Mouse (Mus musculus): ENCODE results near the gene Zswim3. TPM values are rescaled to one million over a fixed set of nuclear protein-coding genes. Genes with fewer than 3 reads are reported as not detected.
A peak's percentile ranks its signal among the peaks of the same experiment; 100 is the strongest.

Gene Zswim3
- polyA plus RNA-seq, 1 experiment from 2014 or later, result 16.4 TPM

- 82% methylated on average over 6 of the region's 6 CpGs for WGBS
- ATAC-seq (ENCODE audit: low FRiP score) (no peak), DNase-seq (ENCODE audit: low spot score) (no peak)
- Histone ChIP-seq H3K9ac (no peak overlapping the region), H3K4me3 (replicated peaks; ENCODE audit: low read length) (no peak overlapping the region), H3K9me3 (ENCODE audit: control insufficient read depth, low read length) (no peaks in the 10 kb centered on the region), H3K4me2 (replicated peaks) (no peak overlapping the region), H3K27me3 (ENCODE audit: control insufficient read depth, insufficient read depth, low read length) (no peaks in the 10 kb centered on the region), H3K4me1 (replicated peaks; ENCODE audit: control insufficient read depth, insufficient read depth, low read length) (peaks cover 2% of the 10 kb centered on the region; the same call in 1 of the 2 replicates), H3K36me3 (replicated peaks; ENCODE audit: control insufficient read depth, insufficient read depth) (peaks cover 35% of the 10 kb centered on the region), H3K27ac (no peak overlapping the region)
Observed at GRCm38 (mm10) chr2:164817206-164817605, 12.3 kb downstream of the Zswim3 start.

GRCm38 (mm10) chr2:164817703-164818102 is 12.8 kb downstream of the Zswim3 start:
- Histone ChIP-seq H3K4me2 (replicated peaks) (no peak overlapping the region), H3K36me3 (replicated peaks; ENCODE audit: control insufficient read depth, insufficient read depth) (peaks cover 31% of the 10 kb centered on the region), H3K9ac (no peak overlapping the region), H3K4me1 (replicated peaks; ENCODE audit: control insufficient read depth, insufficient read depth, low read length) (peaks cover 5% of the 10 kb centered on the region; the same call in 1 of the 2 replicates), H3K4me3 (replicated peaks; ENCODE audit: low read length) (no peak overlapping the region), H3K27ac (no peak overlapping the region), H3K27me3 (ENCODE audit: control insufficient read depth, insufficient read depth, low read length) (no peaks in the 10 kb centered on the region), H3K9me3 (ENCODE audit: control insufficient read depth, low read length) (no peaks in the 10 kb centered on the region)
- DNase-seq (ENCODE audit: low spot score), result no peak
- ATAC-seq (ENCODE audit: low FRiP score), result no peak
- WGBS, result 75% methylated on average over 5 of the region's 5 CpGs

DNA sequence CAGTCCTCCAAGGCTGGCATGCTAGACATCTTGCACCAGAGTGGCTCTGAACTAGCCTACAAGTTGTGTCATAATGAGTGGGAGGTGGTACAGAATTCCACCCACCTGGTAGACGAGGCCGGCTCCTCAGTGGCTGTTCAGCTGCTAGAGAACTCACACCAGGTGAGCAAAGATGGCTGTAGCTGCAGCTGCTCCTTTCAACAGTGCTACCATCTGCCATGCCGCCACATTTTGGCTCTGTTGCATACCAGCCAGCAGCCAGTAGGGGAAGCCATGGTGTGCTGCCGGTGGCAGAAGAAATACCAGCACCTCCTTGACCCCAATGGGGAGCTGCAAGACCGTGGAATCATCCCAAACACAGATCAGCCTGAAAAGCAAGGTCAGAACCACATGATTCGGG is 16.2 kb downstream of the Zswim3 start:
- WGBS, result 86% methylated on average over 6 of the region's 6 CpGs
- DNase-seq (ENCODE audit: low spot score) (no peak), ATAC-seq (ENCODE audit: low FRiP score) (no peak)
- H3K4me2 ChIP-seq (replicated peaks), result no peak overlapping the region
- no peak overlapping the region for H3K4me3 ChIP-seq (replicated peaks; ENCODE audit: low read length)
- no peak overlapping the region for H3K9ac ChIP-seq
- H3K9me3 ChIP-seq (ENCODE audit: control insufficient read depth, low read length), result no peaks in the 10 kb centered on the region
- H3K27me3 ChIP-seq (ENCODE audit: control insufficient read depth, insufficient read depth, low read length), result no peaks in the 10 kb centered on the region
- peaks cover 36% of the 10 kb centered on the region for H3K36me3 ChIP-seq (replicated peaks; ENCODE audit: control insufficient read depth, insufficient read depth)
- peaks cover 13% of the 10 kb centered on the region; the same call in 1 of the 2 replicates for H3K4me1 ChIP-seq (replicated peaks; ENCODE audit: control insufficient read depth, insufficient read depth, low read length)
- no peak overlapping the region for H3K27ac ChIP-seq

- peaks cover 13% of the 10 kb centered on the region; the same call in 1 of the 2 replicates for H3K4me1 ChIP-seq (replicated peaks; ENCODE audit: control insufficient read depth, insufficient read depth, low read length)
- peaks cover 53% of the 10 kb centered on the region for H3K36me3 ChIP-seq (replicated peaks; ENCODE audit: control insufficient read depth, insufficient read depth)
- H3K4me2 ChIP-seq (replicated peaks), result peak within 1 kb of the TSS; percentile 60
- peak within 1 kb of the TSS; percentile 64 for H3K4me3 ChIP-seq (replicated peaks; ENCODE audit: low read length)
- 1% methylated on average over 32 of the region's 32 CpGs for WGBS
- H3K9ac ChIP-seq, result peak within 1 kb of the TSS; percentile 77
- no peaks in the 10 kb centered on the region for H3K27me3 ChIP-seq (ENCODE audit: control insufficient read depth, insufficient read depth, low read length)
- peak; percentile 100 for DNase-seq (ENCODE audit: low spot score)
- H3K27ac ChIP-seq, result peak within 1 kb of the TSS; percentile 94
- no peaks in the 10 kb centered on the region for H3K9me3 ChIP-seq (ENCODE audit: control insufficient read depth, low read length)
- ATAC-seq (ENCODE audit: low FRiP score), result peak; percentile 99
Observed at GRCm38 (mm10) chr2:164822636-164823165, 17.8 kb downstream of the Zswim3 start, which contains the start of gene Zswim1. Gene Zswim1 (plus strand): TSS chr2:164822686.

DNA sequence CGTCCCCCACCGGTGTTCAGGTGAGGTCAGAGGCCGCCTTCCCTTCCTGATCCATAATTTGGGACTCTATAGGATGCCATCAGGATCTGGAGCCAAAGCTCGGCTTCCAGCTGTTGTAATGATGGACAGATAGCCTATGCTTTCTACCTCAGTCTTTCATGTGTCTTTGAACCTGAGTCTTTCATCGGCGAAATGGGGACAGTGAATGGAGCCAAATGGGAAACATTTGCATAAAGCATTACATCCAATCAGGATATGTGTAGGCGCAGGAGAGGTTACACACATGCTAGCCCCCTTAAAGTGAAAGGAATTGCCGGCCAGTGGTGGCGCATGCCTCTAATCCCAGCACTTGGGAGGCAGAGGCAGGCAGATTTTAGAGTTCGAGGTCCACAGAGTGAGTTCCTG is 18.3 kb downstream of the Zswim3 start:
- peak overlapping the region; percentile 64 for H3K4me3 ChIP-seq (replicated peaks; ENCODE audit: low read length)
- H3K4me1 ChIP-seq (replicated peaks; ENCODE audit: control insufficient read depth, insufficient read depth, low read length), result peaks cover 13% of the 10 kb centered on the region; the same call in 1 of the 2 replicates
- no peaks in the 10 kb centered on the region for H3K27me3 ChIP-seq (ENCODE audit: control insufficient read depth, insufficient read depth, low read length)
- H3K27ac ChIP-seq, result peak overlapping the region; percentile 94
- peak overlapping the region; percentile 77 for H3K9ac ChIP-seq
- peak; percentile 59 for DNase-seq (ENCODE audit: low spot score)
- H3K36me3 ChIP-seq (replicated peaks; ENCODE audit: control insufficient read depth, insufficient read depth), result peaks cover 57% of the 10 kb centered on the region
- H3K4me2 ChIP-seq (replicated peaks), result peak overlapping the region; percentile 60
- no peaks in the 10 kb centered on the region for H3K9me3 ChIP-seq (ENCODE audit: control insufficient read depth, low read length)
- WGBS, result 1% methylated on average over 10 of the region's 10 CpGs
- peak; percentile 56 for ATAC-seq (ENCODE audit: low FRiP score)

DNA sequence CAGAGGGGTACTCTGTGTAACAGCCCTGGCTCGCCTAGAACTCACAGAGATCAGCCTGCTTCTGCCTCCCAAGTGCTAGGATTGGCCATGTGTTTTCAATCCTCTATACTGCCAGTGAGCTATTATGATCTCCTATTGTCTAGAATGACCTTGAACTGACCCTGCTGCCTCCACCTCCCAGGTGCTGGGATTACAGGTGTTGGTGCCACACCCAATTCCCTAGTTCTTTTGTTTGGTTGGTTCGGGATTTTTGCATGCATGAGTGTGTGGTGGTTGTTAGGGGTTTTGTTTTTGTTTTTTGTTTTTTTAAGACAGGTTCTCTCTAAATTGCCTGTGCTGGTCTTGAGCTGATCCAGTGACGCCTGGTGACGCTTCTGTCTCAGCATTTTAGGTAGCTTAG is 19.1 kb downstream of the Zswim3 start:
- whole genome bisulfite sequencing, result 93% methylated on average over 4 of the region's 4 CpGs
- DNase-seq (ENCODE audit: low spot score) (no peak), ATAC-seq (ENCODE audit: low FRiP score) (no peak)
- Histone ChIP-seq H3K36me3 (replicated peaks; ENCODE audit: control insufficient read depth, insufficient read depth) (peaks cover 63% of the 10 kb centered on the region), H3K9me3 (ENCODE audit: control insufficient read depth, low read length) (no peaks in the 10 kb centered on the region), H3K4me3 (replicated peaks; ENCODE audit: low read length) (peak overlapping the region; percentile 64), H3K9ac (no peak overlapping the region), H3K27ac (no peak overlapping the region), H3K4me1 (replicated peaks; ENCODE audit: control insufficient read depth, insufficient read depth, low read length) (peaks cover 13% of the 10 kb centered on the region; the same call in 1 of the 2 replicates), H3K27me3 (ENCODE audit: control insufficient read depth, insufficient read depth, low read length) (no peaks in the 10 kb centered on the region), H3K4me2 (replicated peaks) (peak overlapping the region; percentile 60)

- H3K27ac ChIP-seq, result no peak overlapping the region
- no peaks in the 10 kb centered on the region for H3K27me3 ChIP-seq (ENCODE audit: control insufficient read depth, insufficient read depth, low read length)
- H3K9ac ChIP-seq, result no peak overlapping the region
- 95% methylated on average over 17 of the region's 17 CpGs for WGBS
- H3K4me2 ChIP-seq (replicated peaks), result no peak overlapping the region
- DNase-seq (ENCODE audit: low spot score) (no peak), ATAC-seq (ENCODE audit: low FRiP score) (no peak)
- no peaks in the 10 kb centered on the region for H3K9me3 ChIP-seq (ENCODE audit: control insufficient read depth, low read length)
- peaks cover 13% of the 10 kb centered on the region; the same call in 1 of the 2 replicates for H3K4me1 ChIP-seq (replicated peaks; ENCODE audit: control insufficient read depth, insufficient read depth, low read length)
- peaks cover 57% of the 10 kb centered on the region for H3K36me3 ChIP-seq (replicated peaks; ENCODE audit: control insufficient read depth, insufficient read depth)
- no peak overlapping the region for H3K4me3 ChIP-seq (replicated peaks; ENCODE audit: low read length)
Observed at GRCm38 (mm10) chr2:164825521-164825920, 20.6 kb downstream of the Zswim3 start.

- Histone ChIP-seq H3K36me3 (replicated peaks; ENCODE audit: control insufficient read depth, insufficient read depth) (peaks cover 42% of the 10 kb centered on the region), H3K4me1 (replicated peaks; ENCODE audit: control insufficient read depth, insufficient read depth, low read length) (peaks cover 11% of the 10 kb centered on the region; the same call in 1 of the 2 replicates), H3K27me3 (ENCODE audit: control insufficient read depth, insufficient read depth, low read length) (no peaks in the 10 kb centered on the region), H3K4me3 (replicated peaks; ENCODE audit: low read length) (no peak overlapping the region), H3K27ac (no peak overlapping the region), H3K9ac (no peak overlapping the region), H3K9me3 (ENCODE audit: control insufficient read depth, low read length) (no peaks in the 10 kb centered on the region), H3K4me2 (replicated peaks) (no peak overlapping the region)
- DNase-seq (ENCODE audit: low spot score), result no peak
- ATAC-seq (ENCODE audit: low FRiP score), result no peak
- 93% methylated on average over 16 of the region's 16 CpGs for WGBS
Observed at GRCm38 (mm10) chr2:164827146-164827850, 22.4 kb downstream of the Zswim3 start.

DNA sequence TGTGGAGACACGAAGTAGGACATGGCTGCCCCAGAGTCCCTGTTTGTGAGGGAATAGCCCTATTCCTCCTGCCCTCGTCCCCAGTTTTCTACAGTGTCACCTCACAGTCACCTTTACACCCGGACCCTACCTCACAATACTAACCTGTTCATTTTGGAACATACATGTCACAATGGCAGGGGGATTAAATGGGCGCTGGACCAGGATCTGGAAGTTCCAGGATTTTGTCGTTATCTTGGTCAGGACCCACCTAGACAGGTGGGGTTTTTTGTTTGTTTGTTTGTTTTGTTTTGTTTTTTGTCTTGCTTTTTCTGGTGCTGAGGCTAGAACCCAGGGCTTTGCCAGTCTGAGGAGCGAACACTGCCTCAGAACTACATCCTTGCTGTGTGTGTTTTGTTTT is 23.5 kb downstream of the Zswim3 start, which contains the start of gene Spata25:
Gene Spata25 (minus strand): TSS at position 101 of the 400 bp plus-strand sequence.
- H3K27ac ChIP-seq, result no peak within 1 kb of the TSS
- WGBS, result 91% methylated on average over 6 of the region's 6 CpGs
- peaks cover 42% of the 10 kb centered on the region for H3K36me3 ChIP-seq (replicated peaks; ENCODE audit: control insufficient read depth, insufficient read depth)
- H3K4me2 ChIP-seq (replicated peaks), result no peak within 1 kb of the TSS
- ATAC-seq (ENCODE audit: low FRiP score), result no peak
- H3K4me3 ChIP-seq (replicated peaks; ENCODE audit: low read length), result no peak within 1 kb of the TSS
- H3K4me1 ChIP-seq (replicated peaks; ENCODE audit: control insufficient read depth, insufficient read depth, low read length), result peaks cover 16% of the 10 kb centered on the region
- H3K27me3 ChIP-seq (ENCODE audit: control insufficient read depth, insufficient read depth, low read length), result no peaks in the 10 kb centered on the region
- H3K9me3 ChIP-seq (ENCODE audit: control insufficient read depth, low read length), result no peaks in the 10 kb centered on the region
- no peak within 1 kb of the TSS for H3K9ac ChIP-seq
- DNase-seq (ENCODE audit: low spot score), result no peak
